Mouse (Mus musculus): ENCODE data around the gene Igfbp6.

- no peak for TF ChIP-seq ELF1 (IDR thresholded peaks at IDR 0.05; ENCODE audit: low read depth, low read length)
- TF ChIP-seq MAFK (IDR thresholded peaks at IDR 0.05; ENCODE audit: insufficient replicate concordance, low read length): no peak
- TF ChIP-seq UBTF (IDR thresholded peaks at IDR 0.05; ENCODE audit: low read depth, low read length): no peak
- no peak for TF ChIP-seq MAX (IDR thresholded peaks at IDR 0.05; ENCODE audit: low read length)
Measured at GRCm38 (mm10) chr15:102198841-102199240, 54.7 kb downstream of the Igfbp6 start.
